Mouse (Mus musculus) cortical plate, adult 2 months (tissue): Measurements from ENCODE around the gene Uqcc3.

Experiments
- CTCF ChIP-seq: fragments of 200-500 bp; IDR thresholded peaks from 2 replicates; pipeline ENCODE4 v1.5.1; 2011; ENCODE audit warnings: mild to moderate bottlenecking, control low read depth, low read length; ENCODE audit not compliant: insufficient read depth; ENCODE audit errors: extremely low read depth
- POLR2A ChIP-seq: fragments of 200-500 bp; IDR thresholded peaks from 2 replicates; pipeline ENCODE4 v1.6.1; 2011; ENCODE audit warnings: mild to moderate bottlenecking, low read length, control low read depth; ENCODE audit not compliant: insufficient read depth; ENCODE audit errors: extremely low read depth

GRCm38 (mm10) chr19:8870838-8871237 lies 9.9 kb downstream of the Uqcc3 start:
- TF ChIP-seq CTCF (no peak), POLR2A (no peak)
